Mouse (Mus musculus) heart, embryonic 14.5 days (tissue): ENCODE results near the gene Prmt3. TPM values are rescaled to one million over a fixed set of nuclear protein-coding genes. Genes with fewer than 3 reads are reported as not detected.

Experiments used
- ATAC-seq: fragments of 200-750 bp; cut with Nextera tagmentation; 2 replicates; pipeline ENCODE4 v1.8.0; 2017; ENCODE audit warnings: low read depth, moderate TSS enrichment; ENCODE audit not compliant: insufficient number of reproducible peaks, insufficient read depth, low FRiP score
- H3K27ac ChIP-seq, 2 experiments: fragments of 200-500 bp in 1 of 2; fragments of 300-500 bp in 1 of 2; sonication (generic) in 1 of 2; replicated peaks in 1 of 2; 2 replicates each; pipeline ENCODE4 v1.5.1; 2012 to 2014; ENCODE audit warnings: low read depth in 2 of 2, low read length in 2 of 2, control low read depth in 1 of 2, mild to moderate bottlenecking in 1 of 2, mixed read lengths in 1 of 2; ENCODE audit not compliant: control insufficient read depth in 1 of 2, insufficient read depth in 1 of 2
- H3K27me3 ChIP-seq: fragments of 300-500 bp; sonication (generic); 2 replicates; pipeline ENCODE4 v1.6.1; 2014; ENCODE audit warnings: mild to moderate bottlenecking, low read length, control low read depth; ENCODE audit not compliant: control insufficient read depth, insufficient read depth
- H3K36me3 ChIP-seq: fragments of 300-500 bp; sonication (generic); 2 replicates; pipeline ENCODE4 v1.6.1; 2014; ENCODE audit warnings: mild to moderate bottlenecking, control low read depth, low read length, mixed read lengths; ENCODE audit not compliant: control insufficient read depth, insufficient read depth
- H3K4me1 ChIP-seq, 2 experiments: fragments of 200-500 bp in 1 of 2; fragments of 300-500 bp in 1 of 2; sonication (generic) in 1 of 2; 2 replicates each; pipeline ENCODE4 v1.6.1; 2012 to 2014; ENCODE audit warnings: low read length in 2 of 2, control low read depth in 1 of 2, mixed read lengths in 1 of 2; ENCODE audit not compliant: control insufficient read depth in 2 of 2, insufficient read depth in 2 of 2
- H3K4me2 ChIP-seq: fragments of 300-500 bp; sonication (generic); 2 replicates; pipeline ENCODE4 v1.6.1; 2014; ENCODE audit warnings: mild to moderate bottlenecking, low read length
- H3K4me3 ChIP-seq, 2 experiments: fragments of 200-500 bp in 1 of 2; fragments of 300-500 bp in 1 of 2; sonication (generic) in 1 of 2; 2 replicates each; pipeline ENCODE4 v1.5.1; 2012 to 2014; ENCODE audit warnings: low read length in 2 of 2, mild to moderate bottlenecking in 2 of 2, control low read depth in 1 of 2, low read depth in 1 of 2, moderate library complexity in 1 of 2; ENCODE audit not compliant: control insufficient read depth in 1 of 2, insufficient read depth in 1 of 2
- H3K9ac ChIP-seq: fragments of 300-500 bp; sonication (generic); 2 replicates; pipeline ENCODE4 v1.6.1; 2014; ENCODE audit warnings: mild to moderate bottlenecking, low read length
- H3K9me3 ChIP-seq: fragments of 300-500 bp; sonication (generic); 2 replicates; pipeline ENCODE4 v1.6.1; 2016; ENCODE audit warnings: low read length, control low read depth; ENCODE audit not compliant: control insufficient read depth
- WGBS: fragments of 180-500 bp; shearing (Covaris S2); extraction: QIAGEN DNeasy Blood & Tissue Kit; methylation state at CpG from one replicate; pipeline ENCODE4 v1.1.7; 2014; 5-methylcytosine and 5-hydroxymethylcytosine counted together
- polyA plus RNA-seq: library from polyadenylated mRNA; unstranded; fragments of >200 nt; fragmentation: Nextera tagmentation; extraction: Ambion mirVana; gene quantifications from 2 replicates; pipeline ENCODE4 v1.2.1, GENCODE M21; 2014

Gene Prmt3
- polyA plus RNA-seq, 1 experiment from 2014 or later: 45.7 TPM

GRCm38 (mm10) chr7:49907191-49908171, 129.3 kb downstream of the Prmt3 start:
- no peak for ATAC-seq
- Histone ChIP-seq H3K27ac (no peak overlapping the region), H3K4me1 (peaks cover 0 to 3% of the 10 kb centered on the region in 2 experiments; a peak in 1 of 4 replicates), H3K9ac (no peak overlapping the region), H3K9me3 (no peaks in the 10 kb centered on the region), H3K36me3 (no peaks in the 10 kb centered on the region), H3K4me2 (no peak overlapping the region), H3K4me3 (no peak overlapping the region), H3K27me3 (peaks cover 89% of the 10 kb centered on the region)
- WGBS: 3% methylated on average over 28 of the region's 28 CpGs

Other genes starting within 250 kb of the Prmt3 start
- not detected in 2 replicates for gene Dbx1, start 141.5 kb upstream of the Prmt3 start, polyA plus RNA-seq
- 14.9 TPM in 2 replicates for gene Htatip2, start 19.2 kb upstream of the Prmt3 start, polyA plus RNA-seq
- gene Slc6a5, start 131.8 kb downstream of the Prmt3 start, polyA plus RNA-seq: not detected in 2 replicates
- gene Nell1, start 196.5 kb downstream of the Prmt3 start, polyA plus RNA-seq: 0.53 and 0.61 TPM in 2 replicates